Mouse (Mus musculus): ENCODE data around the gene Gsg1.

DNA sequence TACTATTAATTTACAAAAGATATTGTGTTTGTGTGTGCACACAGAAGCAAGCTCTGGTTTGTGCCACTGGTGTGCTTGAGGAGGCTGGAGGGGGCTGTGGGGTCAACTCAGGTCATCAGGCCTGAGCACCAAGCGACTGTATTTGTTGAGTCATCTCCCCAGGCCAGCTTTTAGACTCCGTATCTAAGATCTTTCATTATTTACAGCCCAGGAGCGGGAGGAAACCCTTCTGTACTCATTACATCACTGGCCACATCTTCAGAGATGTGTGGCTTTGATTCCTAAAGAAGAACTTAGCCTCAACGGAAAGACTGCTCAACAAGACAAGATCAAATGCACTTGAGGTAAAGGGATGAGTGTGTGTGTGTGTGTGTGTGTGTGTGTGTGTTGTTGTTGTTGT is 65.5 kb downstream of the Gsg1 start:
- no peak for TF ChIP-seq CTCF (IDR thresholded peaks at IDR 0.05; ENCODE audit: borderline replicate concordance, insufficient read depth, low read length)
- TF ChIP-seq POLR2A (IDR thresholded peaks at IDR 0.05; ENCODE audit: low read depth, low read length): no peak

All from embryonic fibroblast, embryonic 13.5 days (primary cell).